In the genomic region with DNA sequence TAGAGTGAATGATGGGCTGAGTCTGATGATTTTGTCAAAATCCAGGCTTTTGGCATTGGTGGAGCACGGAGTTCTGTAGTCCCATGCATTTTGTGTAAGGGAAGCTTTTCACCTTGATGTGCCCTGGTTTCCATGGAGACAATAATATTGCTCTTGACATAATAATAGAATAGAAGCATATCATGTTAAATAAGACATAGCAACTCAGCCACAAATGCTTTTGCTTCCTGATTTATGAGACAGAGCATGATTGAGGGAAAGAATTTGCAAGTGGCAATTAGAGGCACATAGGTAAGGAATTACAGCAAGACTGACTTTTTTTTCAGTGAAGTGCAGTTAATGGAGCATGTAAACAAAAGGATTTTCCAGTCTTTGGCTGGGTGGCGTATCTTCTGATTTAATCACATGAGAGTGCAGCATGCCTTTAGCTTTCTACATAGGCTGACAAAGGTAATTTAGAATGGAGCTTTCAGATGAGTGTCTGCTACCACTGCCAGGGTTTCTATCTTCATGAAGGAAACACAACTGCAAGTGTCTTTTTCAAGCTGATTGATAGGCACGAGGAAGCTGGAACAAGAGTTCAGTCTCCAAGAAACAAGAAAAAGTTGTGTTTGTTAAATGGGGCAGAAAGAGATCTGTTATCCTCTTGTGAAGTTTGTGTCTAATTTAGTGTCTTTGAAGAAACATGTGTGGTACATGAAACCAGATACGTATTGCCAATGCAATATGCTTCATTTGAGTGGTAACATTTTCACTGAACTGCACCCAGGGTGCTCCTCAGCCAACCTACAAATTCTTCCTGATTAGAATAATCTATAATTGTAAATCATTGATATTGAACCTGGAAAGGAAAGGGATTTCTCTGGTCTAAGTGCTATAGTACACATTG, we compare ENCODE assay signal across 13 mouse cellular contexts.
DNase-seq lines count a peak whose midpoint lies in the region; ATAC-seq and TF ChIP-seq lines count a peak whose summit lies in the region.
"Had no signal": no experiment of that assay in that cellular context is flagged by ENCODE, and none has a peak within 500 bp of the region (broad histone marks: within the 10 kb centered on the region; RNA-seq: fewer than 3 reads in every experiment).

No protein-coding gene starts in this region.

- no peak overlapping the region for H3K9ac ChIP-seq in kidney, embryonic 16.5 days (replicated peaks; ENCODE audit: low read length)
- no peak overlapping the region for H3K9ac ChIP-seq in embryonic facial prominence, embryonic 14.5 days (ENCODE audit: low read depth, low read length)
- no peak overlapping the region for H3K9ac ChIP-seq in midbrain, postnatal 0 days (replicated peaks; ENCODE audit: low read length, poor library complexity, severe bottlenecking)
- no peak overlapping the region for H3K9ac ChIP-seq in intestine, postnatal 0 days (ENCODE audit: low read depth, low read length)
- H3K9ac ChIP-seq: lung, embryonic 15.5 days had no signal

- no peak overlapping the region for H3K4me3 ChIP-seq in kidney, embryonic 16.5 days (ENCODE audit: low read length)
- no peak overlapping the region for H3K4me3 ChIP-seq in embryonic facial prominence, embryonic 14.5 days (ENCODE audit: low read depth, low read length)
- no peak overlapping the region for H3K4me3 ChIP-seq in midbrain, postnatal 0 days (ENCODE audit: low read depth, low read length)
- no peak overlapping the region for H3K4me3 ChIP-seq in intestine, postnatal 0 days (ENCODE audit: low read depth, low read length)
- H3K4me3 ChIP-seq: lung, embryonic 15.5 days; megakaryocyte, embryonic 14.5 days had no signal

- ATAC-seq in kidney, embryonic 16.5 days (ENCODE audit: low FRiP score, low TSS enrichment): peak; percentile 42; the same call in 1 of the 2 replicates
- peak; percentile 41; the same call in 1 of the 2 replicates for ATAC-seq in embryonic facial prominence, embryonic 14.5 days (ENCODE audit: low read depth)
- peak; percentile 70 for ATAC-seq in midbrain, postnatal 0 days (ENCODE audit: low FRiP score)
- no peak for ATAC-seq in intestine, postnatal 0 days
- no peak for ATAC-seq in CD4-positive, CD25-positive, alpha-beta regulatory T cell, adult 4 months

- no peaks in the 10 kb centered on the region for H3K9me3 ChIP-seq in kidney, embryonic 16.5 days (ENCODE audit: low read length)
- H3K9me3 ChIP-seq in embryonic facial prominence, embryonic 14.5 days (ENCODE audit: control insufficient read depth, low read length): no peaks in the 10 kb centered on the region
- H3K9me3 ChIP-seq in midbrain, postnatal 0 days (ENCODE audit: low read length): no peaks in the 10 kb centered on the region
- no peaks in the 10 kb centered on the region for H3K9me3 ChIP-seq in intestine, postnatal 0 days (ENCODE audit: control insufficient read depth)
- H3K9me3 ChIP-seq: lung, embryonic 15.5 days; megakaryocyte, embryonic 14.5 days had no signal

- no peaks in the 10 kb centered on the region for H3K36me3 ChIP-seq in kidney, embryonic 16.5 days (ENCODE audit: insufficient read depth, low read length)
- no peaks in the 10 kb centered on the region for H3K36me3 ChIP-seq in embryonic facial prominence, embryonic 14.5 days (ENCODE audit: control insufficient read depth, insufficient read depth, low read length)
- no peaks in the 10 kb centered on the region for H3K36me3 ChIP-seq in midbrain, postnatal 0 days (ENCODE audit: insufficient read depth, low read length)
- H3K36me3 ChIP-seq in intestine, postnatal 0 days (ENCODE audit: control insufficient read depth, insufficient read depth): no peaks in the 10 kb centered on the region
- H3K36me3 ChIP-seq: lung, embryonic 15.5 days had no signal

- TF ChIP-seq CTCF in midbrain, postnatal 0 days (IDR thresholded peaks at IDR 0.05): no peak
- no peak for TF ChIP-seq CTCF in intestine, postnatal 0 days (IDR thresholded peaks at IDR 0.05; ENCODE audit: low read depth)

- H3K4me1 ChIP-seq in kidney, embryonic 16.5 days (ENCODE audit: insufficient read depth, low read length): no peaks in the 10 kb centered on the region
- no peaks in the 10 kb centered on the region for H3K4me1 ChIP-seq in embryonic facial prominence, embryonic 14.5 days (ENCODE audit: control insufficient read depth, insufficient read depth, low read length)
- no peaks in the 10 kb centered on the region for H3K4me1 ChIP-seq in midbrain, postnatal 0 days (ENCODE audit: insufficient read depth, low read length)
- H3K4me1 ChIP-seq in intestine, postnatal 0 days (replicated peaks; ENCODE audit: control insufficient read depth, insufficient read depth, low read length): no peaks in the 10 kb centered on the region
- H3K4me1 ChIP-seq: lung, embryonic 15.5 days; megakaryocyte, embryonic 14.5 days had no signal

- WGBS in kidney, embryonic 16.5 days: 33% methylated on average over 4 of the region's 4 CpGs
- 48% methylated on average over 4 of the region's 4 CpGs for WGBS in embryonic facial prominence, embryonic 14.5 days
- WGBS in midbrain, postnatal 0 days: 49% methylated on average over 4 of the region's 4 CpGs
- 60% methylated on average over 4 of the region's 4 CpGs for WGBS in intestine, postnatal 0 days

- no peak overlapping the region for H3K27ac ChIP-seq in kidney, embryonic 16.5 days (ENCODE audit: low read length)
- H3K27ac ChIP-seq in embryonic facial prominence, embryonic 14.5 days (replicated peaks; ENCODE audit: low read depth, low read length): no peak overlapping the region
- H3K27ac ChIP-seq in midbrain, postnatal 0 days (ENCODE audit: low read depth, low read length): 0 out of 2 replicates have a peak overlapping the region, but pooled peaks have one; percentile 26
- H3K27ac ChIP-seq in intestine, postnatal 0 days (ENCODE audit: low read depth, low read length): no peak overlapping the region
- H3K27ac ChIP-seq: lung, embryonic 15.5 days had no signal

- no peak overlapping the region for H3K4me2 ChIP-seq in kidney, embryonic 16.5 days (replicated peaks; ENCODE audit: low read depth, low read length)
- H3K4me2 ChIP-seq in embryonic facial prominence, embryonic 14.5 days (ENCODE audit: low read depth, low read length): no peak overlapping the region
- H3K4me2 ChIP-seq in midbrain, postnatal 0 days (ENCODE audit: low read depth, low read length, poor library complexity, severe bottlenecking): no peak overlapping the region
- H3K4me2 ChIP-seq in intestine, postnatal 0 days (replicated peaks; ENCODE audit: low read depth): no peak overlapping the region
- H3K4me2 ChIP-seq: liver, embryonic 11.5 days; lung, embryonic 15.5 days had no signal

- H3K27me3 ChIP-seq in kidney, embryonic 16.5 days (ENCODE audit: insufficient read depth, low read length): no peaks in the 10 kb centered on the region
- H3K27me3 ChIP-seq in embryonic facial prominence, embryonic 14.5 days (replicated peaks; ENCODE audit: control insufficient read depth, insufficient read depth, low read length): no peaks in the 10 kb centered on the region
- no peaks in the 10 kb centered on the region for H3K27me3 ChIP-seq in midbrain, postnatal 0 days (ENCODE audit: insufficient read depth, low read length)
- no peaks in the 10 kb centered on the region for H3K27me3 ChIP-seq in intestine, postnatal 0 days (replicated peaks; ENCODE audit: control insufficient read depth, insufficient read depth, low read length)
- H3K27me3 ChIP-seq: lung, embryonic 15.5 days; megakaryocyte, embryonic 14.5 days had no signal

- no peak for DNase-seq in kidney, postnatal 14 days
- DNase-seq in embryo, embryonic 10 days (ENCODE audit: low spot score): peak; percentile 35
- peak; percentile 45 for DNase-seq in embryonic facial prominence, embryonic 14.5 days (ENCODE audit: low spot score)
- peak; percentile 26 for DNase-seq in midbrain, postnatal 0 days (ENCODE audit: low spot score)
- DNase-seq in layer of hippocampus, adult 11-12 months (ENCODE audit: low spot score): no peak
- DNase-seq: cerebellum, adult 9-10 months; thymus, postnatal 4 days had no signal

Comparison
In these comparisons a context has a peak if more than half of its experiments do, and no peak if none do; other contexts are left out.
1. ATAC-seq: peak in kidney, embryonic 16.5 days (single experiment), embryonic facial prominence, embryonic 14.5 days (single experiment) and midbrain, postnatal 0 days (single experiment); none in intestine, postnatal 0 days (single experiment) and CD4-positive, CD25-positive, alpha-beta regulatory T cell, adult 4 months (single experiment).
2. DNase-seq: peak in embryo, embryonic 10 days (single experiment), embryonic facial prominence, embryonic 14.5 days (single experiment) and midbrain, postnatal 0 days (single experiment); none in kidney, postnatal 14 days (single experiment) and layer of hippocampus, adult 11-12 months (single experiment).